Mouse (Mus musculus): ENCODE measurements at regions not wholly inside any gene's neighbourhood (a gene's known extent, or its start where the extent isn't known, plus 50 kb on each side); places are given as distances from the start of the nearest gene placed in this dataset.
"Not testable (repeated sequence)": the region's sequence is repeated elsewhere in the genome, so short reads cannot be mapped to it uniquely, and the experiment has no call there.

GRCm38 (mm10) chr12:40958536-40958935 lies 65.4 kb upstream of the Immp2l start:
- 75% methylated on average over 3 of the region's 3 CpGs for WGBS
- no peak overlapping the region for H3K4me3 ChIP-seq
- H3K27ac ChIP-seq = no peak overlapping the region
- ATAC-seq (replicated peaks) = no peak
- no peaks in the 10 kb centered on the region for H3K36me3 ChIP-seq (replicated peaks)
- H3K9ac ChIP-seq = no peak overlapping the region
- no peak overlapping the region for H3K4me2 ChIP-seq
- H3K9me3 ChIP-seq = no peaks in the 10 kb centered on the region
- H3K27me3 ChIP-seq (replicated peaks) = no peaks in the 10 kb centered on the region
- no peaks in the 10 kb centered on the region for H3K4me1 ChIP-seq

- Histone ChIP-seq H3K27ac (no peak overlapping the region), H3K9ac (no peak overlapping the region), H3K36me3 (replicated peaks) (no peaks in the 10 kb centered on the region), H3K4me3 (no peak overlapping the region), H3K9me3 (no peaks in the 10 kb centered on the region), H3K4me1 (no peaks in the 10 kb centered on the region), H3K4me2 (no peak overlapping the region), H3K27me3 (replicated peaks) (no peaks in the 10 kb centered on the region)
- no peak for ATAC-seq (replicated peaks)
- 15% methylated on average over 2 of the region's 2 CpGs for WGBS
These were observed 58.9 kb upstream of the Immp2l start for GRCm38 (mm10) chr12:40964996-40965395.

GRCm38 (mm10) chr12:40966308-40966707 lies 57.6 kb upstream of the Immp2l start:
- ATAC-seq (replicated peaks) = no peak
- Histone ChIP-seq H3K27ac (no peak overlapping the region), H3K27me3 (replicated peaks) (no peaks in the 10 kb centered on the region), H3K4me2 (no peak overlapping the region), H3K4me3 (no peak overlapping the region), H3K4me1 (no peaks in the 10 kb centered on the region), H3K9ac (no peak overlapping the region), H3K36me3 (replicated peaks) (no peaks in the 10 kb centered on the region), H3K9me3 (no peaks in the 10 kb centered on the region)
- WGBS = 92% methylated on average over 2 of the region's 2 CpGs

- H3K4me3 ChIP-seq; H3K4me1 ChIP-seq; H3K27me3 ChIP-seq (replicated peaks); H3K27ac ChIP-seq; H3K9ac ChIP-seq; H3K4me2 ChIP-seq; H3K36me3 ChIP-seq (replicated peaks); H3K9me3 ChIP-seq; ATAC-seq (replicated peaks): not testable (repeated sequence)
- 91% methylated on average over 6 of the region's 6 CpGs for WGBS
These were observed 57.2 kb upstream of the Immp2l start for GRCm38 (mm10) chr12:40966723-40967122.

GRCm38 (mm10) chr12:40972844-40973243 lies 51.0 kb upstream of the Immp2l start:
- no peak overlapping the region for H3K4me3 ChIP-seq
- H3K27me3 ChIP-seq (replicated peaks) = no peaks in the 10 kb centered on the region
- no peak overlapping the region for H3K4me2 ChIP-seq
- H3K9me3 ChIP-seq = no peaks in the 10 kb centered on the region
- H3K4me1 ChIP-seq = no peaks in the 10 kb centered on the region
- H3K9ac ChIP-seq = no peak overlapping the region
- no peaks in the 10 kb centered on the region for H3K36me3 ChIP-seq (replicated peaks)
- H3K27ac ChIP-seq = no peak overlapping the region
- 78% methylated on average over 3 of the region's 3 CpGs for WGBS
- no peak for ATAC-seq (replicated peaks)

Data from midbrain, embryonic 15.5 days (tissue).